Mouse (Mus musculus) hindbrain, embryonic 12.5 days (tissue): ENCODE measurements at regions not wholly inside any gene's neighbourhood (a gene's known extent, or its start where the extent isn't known, plus 50 kb on each side); places are given as distances from the start of the nearest gene placed in this dataset.
A peak's percentile ranks its signal among the peaks of the same experiment; 100 is the strongest.

Experiments
- ATAC-seq: fragments of 200-750 bp; cut with Nextera tagmentation; 2 replicates; pipeline ENCODE4 v1.8.0; 2017; ENCODE audit warnings: moderate TSS enrichment; ENCODE audit not compliant: low FRiP score
- H3K27ac ChIP-seq: fragments of 300-500 bp; sonication (generic); 2 replicates; pipeline ENCODE4 v1.5.1; 2016; ENCODE audit warnings: mild to moderate bottlenecking
- H3K27me3 ChIP-seq: fragments of 300-500 bp; sonication (generic); 2 replicates; pipeline ENCODE4 v1.6.1; 2016; ENCODE audit warnings: mild to moderate bottlenecking
- H3K36me3 ChIP-seq: fragments of 300-500 bp; sonication (generic); 2 replicates; pipeline ENCODE4 v1.6.1; 2016; ENCODE audit warnings: mild to moderate bottlenecking
- H3K4me1 ChIP-seq: fragments of 300-500 bp; sonication (generic); 2 replicates; pipeline ENCODE4 v1.6.1; 2016
- H3K4me2 ChIP-seq: fragments of 300-500 bp; sonication (generic); replicated peaks from 2 replicates; pipeline ENCODE4 v1.6.1; 2016; ENCODE audit warnings: mild to moderate bottlenecking
- H3K4me3 ChIP-seq: fragments of 300-500 bp; sonication (generic); 2 replicates; pipeline ENCODE4 v1.5.1; 2016; ENCODE audit warnings: mild to moderate bottlenecking
- H3K9ac ChIP-seq: fragments of 300-500 bp; sonication (generic); 2 replicates; pipeline ENCODE4 v1.6.1; 2016; ENCODE audit warnings: mild to moderate bottlenecking, moderate library complexity
- H3K9me3 ChIP-seq: fragments of 300-500 bp; sonication (generic); replicated peaks from 2 replicates; pipeline ENCODE4 v1.6.1; 2016; ENCODE audit warnings: mild to moderate bottlenecking
- WGBS: fragments of 180-500 bp; shearing (Covaris S2); methylation state at CpG from one replicate; pipeline ENCODE4 v1.1.7; 2016; 5-methylcytosine and 5-hydroxymethylcytosine counted together

DNA sequence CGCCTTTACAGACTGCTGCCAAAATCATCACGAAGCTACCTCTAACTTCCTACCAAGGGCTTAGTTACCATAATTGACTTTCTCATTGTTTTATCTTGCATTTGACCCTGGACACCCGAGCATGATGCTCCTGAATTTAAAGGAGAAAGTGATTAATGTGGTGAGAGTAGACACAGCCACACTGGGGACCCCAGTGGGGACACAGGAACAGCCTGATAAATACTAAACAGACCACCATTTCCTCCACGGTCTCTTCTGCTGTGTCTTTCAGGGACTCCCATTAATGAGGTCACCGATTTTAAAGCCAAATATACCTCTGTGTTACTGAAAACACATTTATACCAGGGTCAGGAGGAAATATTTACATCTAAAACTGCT, 235.2 kb upstream of the Slc7a11 start:
- WGBS, result 36% methylated on average over 5 of the region's 5 CpGs
- peak overlapping the region; percentile 32; the same call in 1 of the 2 replicates for H3K4me2 ChIP-seq
- peak; percentile 84 for ATAC-seq
- no peaks in the 10 kb centered on the region for H3K36me3 ChIP-seq
- H3K9me3 ChIP-seq, result no peaks in the 10 kb centered on the region
- no peak overlapping the region for H3K4me3 ChIP-seq
- H3K27ac ChIP-seq, result peak overlapping the region; percentile 82
- H3K27me3 ChIP-seq, result no peaks in the 10 kb centered on the region
- H3K9ac ChIP-seq, result no peak overlapping the region
- H3K4me1 ChIP-seq, result peaks cover 13% of the 10 kb centered on the region

GRCm38 (mm10) chr3:50677953-50678610, 234.7 kb upstream of the Slc7a11 start:
- Histone ChIP-seq H3K9ac (no peak overlapping the region), H3K27ac (peak overlapping the region; percentile 82), H3K4me3 (no peak overlapping the region), H3K9me3 (no peaks in the 10 kb centered on the region), H3K36me3 (no peaks in the 10 kb centered on the region), H3K4me2 (peak overlapping the region; percentile 32; the same call in 1 of the 2 replicates), H3K27me3 (no peaks in the 10 kb centered on the region), H3K4me1 (peaks cover 13% of the 10 kb centered on the region)
- 34% methylated on average over 13 of the region's 13 CpGs for WGBS
- ATAC-seq, result peak; percentile 93

GRCm38 (mm10) chr3:50675769-50676168, 232.4 kb upstream of the Slc7a11 start:
- Histone ChIP-seq H3K27ac (no peak overlapping the region), H3K9ac (no peak overlapping the region), H3K4me1 (peaks cover 13% of the 10 kb centered on the region), H3K36me3 (no peaks in the 10 kb centered on the region), H3K27me3 (no peaks in the 10 kb centered on the region), H3K9me3 (no peaks in the 10 kb centered on the region), H3K4me2 (no peak overlapping the region), H3K4me3 (no peak overlapping the region)
- 73% methylated on average over 1 of the region's 1 CpGs for WGBS
- no peak for ATAC-seq

DNA sequence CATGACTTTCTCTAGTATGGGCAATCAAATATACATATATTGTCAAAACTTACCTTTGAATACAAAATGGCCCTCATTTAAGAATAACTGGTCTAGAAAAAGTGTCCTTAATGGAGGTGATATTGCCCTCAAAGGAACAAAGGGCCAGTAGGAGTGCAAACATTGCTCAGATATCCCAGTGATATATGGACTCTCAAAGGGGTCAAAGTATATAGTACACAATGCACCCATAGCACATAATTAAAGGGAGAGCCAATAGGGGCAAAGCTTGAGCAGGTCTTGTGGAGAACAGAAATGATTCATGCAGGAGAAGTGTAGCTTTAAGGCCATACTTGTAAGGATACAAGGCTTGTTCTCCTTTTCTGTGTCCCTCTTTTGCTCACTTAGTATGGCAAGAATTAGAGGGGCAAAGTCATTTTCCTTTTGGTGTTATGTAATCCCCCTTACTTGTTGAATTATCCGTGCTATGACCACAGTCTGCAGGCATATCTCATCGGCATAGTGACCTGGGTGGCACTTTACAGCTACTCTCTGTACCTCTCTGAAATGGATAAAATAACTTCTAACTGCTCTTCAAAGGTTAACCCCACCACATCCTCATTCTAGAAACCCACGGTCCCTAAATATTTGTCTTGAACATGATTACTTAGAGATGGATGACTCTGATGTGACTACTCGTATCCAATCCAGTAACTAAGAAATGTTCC, 231.6 kb upstream of the Slc7a11 start:
- ATAC-seq, result no peak
- 92% methylated on average over 4 of the region's 4 CpGs for WGBS
- no peak overlapping the region for H3K4me2 ChIP-seq
- no peaks in the 10 kb centered on the region for H3K9me3 ChIP-seq
- H3K4me3 ChIP-seq, result no peak overlapping the region
- H3K27me3 ChIP-seq, result no peaks in the 10 kb centered on the region
- H3K27ac ChIP-seq, result no peak overlapping the region
- H3K4me1 ChIP-seq, result peaks cover 13% of the 10 kb centered on the region
- H3K9ac ChIP-seq, result no peak overlapping the region
- no peaks in the 10 kb centered on the region for H3K36me3 ChIP-seq

- Histone ChIP-seq H3K4me3 (no peak overlapping the region), H3K9ac (no peak overlapping the region), H3K4me1 (no peaks in the 10 kb centered on the region), H3K4me2 (no peak overlapping the region), H3K27ac (no peak overlapping the region), H3K36me3 (no peaks in the 10 kb centered on the region), H3K9me3 (no peaks in the 10 kb centered on the region), H3K27me3 (no peaks in the 10 kb centered on the region)
- WGBS, result 86% methylated on average over 6 of the region's 6 CpGs
- no peak for ATAC-seq
Observed at GRCm38 (mm10) chr3:50665316-50665715, 221.9 kb upstream of the Slc7a11 start.

DNA sequence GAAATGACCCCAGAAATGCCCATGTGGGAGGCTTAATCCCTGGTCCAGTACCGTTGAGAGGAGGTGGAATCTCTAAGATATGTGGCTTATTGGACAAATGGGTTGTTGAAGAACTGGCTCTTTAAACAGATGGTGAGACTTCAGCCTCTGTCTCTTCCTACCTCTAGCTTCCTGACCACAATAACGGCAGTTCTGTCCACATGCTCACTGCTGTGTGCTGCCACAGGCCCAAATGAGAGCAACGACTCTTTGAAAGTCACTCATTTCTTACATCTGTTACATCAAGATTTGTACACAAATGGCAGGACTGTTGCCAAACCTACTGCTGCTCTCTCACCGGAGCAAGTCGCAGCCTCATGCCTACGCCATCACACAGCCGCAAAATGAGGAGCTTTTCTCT, 217.6 kb upstream of the Slc7a11 start:
- H3K4me1 ChIP-seq, result no peaks in the 10 kb centered on the region
- no peak overlapping the region for H3K4me3 ChIP-seq
- 87% methylated on average over 7 of the region's 7 CpGs for WGBS
- H3K27me3 ChIP-seq, result no peaks in the 10 kb centered on the region
- no peak for ATAC-seq
- no peak overlapping the region for H3K27ac ChIP-seq
- H3K36me3 ChIP-seq, result no peaks in the 10 kb centered on the region
- H3K9me3 ChIP-seq, result no peaks in the 10 kb centered on the region
- H3K4me2 ChIP-seq, result no peak overlapping the region
- no peak overlapping the region for H3K9ac ChIP-seq

DNA sequence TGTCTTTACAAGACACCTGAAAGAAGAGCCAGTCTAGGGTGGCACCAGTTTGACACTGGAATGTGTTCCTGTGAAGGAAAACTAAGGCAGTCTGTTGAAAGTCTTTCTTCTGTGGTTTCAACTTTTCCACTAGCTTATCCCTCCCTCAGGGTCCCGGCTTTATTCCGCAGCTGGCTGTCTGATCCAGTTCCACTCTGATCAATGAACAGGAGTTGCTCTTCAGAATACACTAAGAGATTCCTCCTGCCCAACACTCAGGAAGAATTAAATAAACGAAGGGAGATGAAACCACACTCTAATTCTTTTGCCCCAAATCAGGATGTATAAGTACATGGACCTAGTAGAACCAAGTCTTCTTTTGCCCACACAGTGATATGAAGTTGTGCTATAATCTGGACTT, 217.2 kb upstream of the Slc7a11 start:
- no peak for ATAC-seq
- H3K27me3 ChIP-seq, result no peaks in the 10 kb centered on the region
- H3K9me3 ChIP-seq, result no peaks in the 10 kb centered on the region
- no peak overlapping the region for H3K4me3 ChIP-seq
- H3K4me1 ChIP-seq, result no peaks in the 10 kb centered on the region
- H3K36me3 ChIP-seq, result no peaks in the 10 kb centered on the region
- no peak overlapping the region for H3K27ac ChIP-seq
- WGBS, result 87% methylated on average over 3 of the region's 3 CpGs
- H3K4me2 ChIP-seq, result no peak overlapping the region
- H3K9ac ChIP-seq, result no peak overlapping the region

GRCm38 (mm10) chr3:50657890-50658289, 214.5 kb upstream of the Slc7a11 start:
- Histone ChIP-seq H3K9me3 (no peaks in the 10 kb centered on the region), H3K4me2 (no peak overlapping the region), H3K27me3 (no peaks in the 10 kb centered on the region), H3K9ac (no peak overlapping the region), H3K4me3 (no peak overlapping the region), H3K27ac (no peak overlapping the region), H3K36me3 (no peaks in the 10 kb centered on the region), H3K4me1 (no peaks in the 10 kb centered on the region)
- ATAC-seq, result no peak
- WGBS, result 83% methylated on average over 2 of the region's 2 CpGs

- no peaks in the 10 kb centered on the region for H3K4me1 ChIP-seq
- no peak overlapping the region for H3K27ac ChIP-seq
- H3K9ac ChIP-seq, result no peak overlapping the region
- no peaks in the 10 kb centered on the region for H3K27me3 ChIP-seq
- 80% methylated on average over 2 of the region's 2 CpGs for WGBS
- H3K4me2 ChIP-seq, result no peak overlapping the region
- H3K4me3 ChIP-seq, result no peak overlapping the region
- ATAC-seq, result no peak
- no peaks in the 10 kb centered on the region for H3K9me3 ChIP-seq
- H3K36me3 ChIP-seq, result no peaks in the 10 kb centered on the region
Observed at GRCm38 (mm10) chr3:50654441-50654840, 211.0 kb upstream of the Slc7a11 start.

- H3K9me3 ChIP-seq, result no peaks in the 10 kb centered on the region
- no peak overlapping the region for H3K4me3 ChIP-seq
- no peak overlapping the region for H3K9ac ChIP-seq
- H3K27me3 ChIP-seq, result no peaks in the 10 kb centered on the region
- H3K36me3 ChIP-seq, result no peaks in the 10 kb centered on the region
- ATAC-seq, result no peak
- no peaks in the 10 kb centered on the region for H3K4me1 ChIP-seq
- H3K27ac ChIP-seq, result no peak overlapping the region
- 93% methylated on average over 3 of the region's 3 CpGs for WGBS
- H3K4me2 ChIP-seq, result no peak overlapping the region
Observed at GRCm38 (mm10) chr3:50652265-50652664, 208.9 kb upstream of the Slc7a11 start.

GRCm38 (mm10) chr3:50643068-50643467, 199.7 kb upstream of the Slc7a11 start:
- H3K9ac ChIP-seq, result no peak overlapping the region
- no peaks in the 10 kb centered on the region; the same call in 1 of the 2 replicates for H3K27me3 ChIP-seq
- no peak overlapping the region for H3K4me3 ChIP-seq
- WGBS, result 57% methylated on average over 2 of the region's 2 CpGs
- no peaks in the 10 kb centered on the region for H3K4me1 ChIP-seq
- no peaks in the 10 kb centered on the region for H3K36me3 ChIP-seq
- no peak for ATAC-seq
- H3K4me2 ChIP-seq, result no peak overlapping the region
- no peaks in the 10 kb centered on the region for H3K9me3 ChIP-seq
- H3K27ac ChIP-seq, result no peak overlapping the region

- no peak overlapping the region for H3K4me2 ChIP-seq
- H3K36me3 ChIP-seq, result no peaks in the 10 kb centered on the region
- ATAC-seq, result no peak
- no peak overlapping the region for H3K27ac ChIP-seq
- no peaks in the 10 kb centered on the region; the same call in 1 of the 2 replicates for H3K27me3 ChIP-seq
- H3K4me1 ChIP-seq, result no peaks in the 10 kb centered on the region
- no peaks in the 10 kb centered on the region for H3K9me3 ChIP-seq
- H3K4me3 ChIP-seq, result no peak overlapping the region
- H3K9ac ChIP-seq, result no peak overlapping the region
- WGBS, result 68% methylated on average over 12 of the region's 12 CpGs
Observed at GRCm38 (mm10) chr3:50639907-50640323, 196.5 kb upstream of the Slc7a11 start.
